Mouse (Mus musculus): ENCODE measurements at regions not wholly inside any gene's neighbourhood (a gene's known extent, or its start where the extent isn't known, plus 50 kb on each side); places are given as distances from the start of the nearest gene placed in this dataset.

DNA sequence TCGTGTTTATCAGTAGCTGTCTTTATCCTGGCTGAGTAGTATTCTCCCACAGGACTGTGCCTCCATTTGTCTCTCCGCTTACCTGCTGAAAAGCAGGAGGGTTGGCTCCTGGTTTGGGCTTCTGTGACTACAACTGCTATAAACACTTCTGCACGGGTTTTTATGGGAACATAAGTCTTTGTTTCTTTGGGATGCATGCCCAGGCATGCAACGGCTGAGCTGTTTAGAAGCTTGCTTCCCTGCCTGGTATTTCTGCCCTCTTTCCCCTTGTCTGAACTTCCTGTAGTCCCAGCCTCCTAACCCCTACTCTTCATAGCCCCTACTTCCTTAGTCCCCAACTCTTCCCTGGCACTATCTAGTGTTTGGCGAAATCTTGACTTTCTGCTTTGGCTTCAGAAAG lies 139.6 kb upstream of the Gm26897 start:
- 58% methylated on average over 5 of the region's 5 CpGs for WGBS
- Histone ChIP-seq H3K4me1 (replicated peaks; ENCODE audit: control insufficient read depth, insufficient read depth) (no peaks in the 10 kb centered on the region), H3K36me3 (ENCODE audit: control insufficient read depth, insufficient read depth, low read length) (no peaks in the 10 kb centered on the region), H3K4me3 (ENCODE audit: low read depth, low read length) (no peak overlapping the region), H3K27me3 (ENCODE audit: control insufficient read depth, insufficient read depth, low read length) (no peaks in the 10 kb centered on the region), H3K4me2 (replicated peaks; ENCODE audit: low read depth) (no peak overlapping the region), H3K27ac (replicated peaks) (no peak overlapping the region), H3K9me3 (ENCODE audit: control insufficient read depth, low read length) (no peaks in the 10 kb centered on the region), H3K9ac (ENCODE audit: low read length) (no peak overlapping the region)
- TF ChIP-seq EP300 (optimal IDR thresholded peaks at IDR 0.05) (no peak), CTCF (IDR thresholded peaks at IDR 0.05; ENCODE audit: low read depth) (no peak)
- ATAC-seq (ENCODE audit: low FRiP score, low TSS enrichment) (no peak), DNase-seq (ENCODE audit: low spot score) (no peak)

DNA sequence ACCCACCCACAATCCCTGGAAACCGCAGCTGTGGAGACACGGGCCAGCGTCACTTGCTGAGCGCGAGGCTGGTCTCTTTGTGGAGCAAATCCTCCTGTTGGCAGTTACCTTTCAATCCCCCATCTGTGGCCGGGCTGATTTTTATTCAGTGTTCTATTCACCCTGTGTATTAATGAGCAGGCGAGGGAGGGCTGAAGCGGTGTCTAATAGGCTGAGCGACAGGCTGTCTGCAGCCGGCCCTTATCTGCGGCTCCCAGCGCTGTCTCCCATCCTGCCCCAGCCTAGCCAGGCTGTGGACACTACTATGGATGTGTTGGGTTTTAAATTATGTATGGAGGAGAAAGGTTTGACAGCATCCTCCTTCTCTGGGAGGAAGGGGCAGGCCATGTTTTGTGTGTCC lies 138.3 kb upstream of the Gm26897 start:
- Histone ChIP-seq H3K9me3 (ENCODE audit: control insufficient read depth, low read length) (no peaks in the 10 kb centered on the region), H3K27me3 (ENCODE audit: control insufficient read depth, insufficient read depth, low read length) (no peaks in the 10 kb centered on the region), H3K27ac (replicated peaks) (no peak overlapping the region), H3K4me1 (replicated peaks; ENCODE audit: control insufficient read depth, insufficient read depth) (no peaks in the 10 kb centered on the region), H3K9ac (ENCODE audit: low read length) (no peak overlapping the region), H3K4me3 (ENCODE audit: low read depth, low read length) (no peak overlapping the region), H3K36me3 (ENCODE audit: control insufficient read depth, insufficient read depth, low read length) (no peaks in the 10 kb centered on the region), H3K4me2 (replicated peaks; ENCODE audit: low read depth) (no peak overlapping the region)
- no peak for TF ChIP-seq CTCF (IDR thresholded peaks at IDR 0.05; ENCODE audit: low read depth)
- TF ChIP-seq EP300 (optimal IDR thresholded peaks at IDR 0.05): no peak
- no peak for DNase-seq (ENCODE audit: low spot score)
- 57% methylated on average over 12 of the region's 12 CpGs for WGBS
- ATAC-seq (ENCODE audit: low FRiP score, low TSS enrichment): no peak

DNA sequence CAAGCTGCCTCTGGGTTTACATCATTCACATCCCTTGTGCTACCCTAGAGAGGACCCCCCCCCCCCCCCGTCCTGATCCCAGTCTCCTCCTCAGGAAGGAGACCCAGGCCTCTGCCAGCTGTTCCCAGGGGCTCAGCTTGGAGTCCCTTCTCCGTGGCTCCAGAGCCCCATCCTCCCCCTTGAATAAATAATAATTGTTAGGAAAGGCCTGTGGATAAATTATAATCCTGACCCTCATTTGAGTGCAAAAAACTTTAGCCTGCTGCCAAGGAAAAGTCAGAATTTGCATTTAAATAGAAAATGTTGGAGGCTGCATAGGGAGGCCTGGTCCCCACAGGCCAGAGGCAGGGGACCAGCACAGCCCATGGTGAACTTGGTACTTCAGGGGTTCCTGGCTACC lies 136.0 kb upstream of the Gm26897 start:
- no peak for TF ChIP-seq EP300 (optimal IDR thresholded peaks at IDR 0.05)
- TF ChIP-seq CTCF (IDR thresholded peaks at IDR 0.05; ENCODE audit: low read depth): no peak
- H3K27ac ChIP-seq (replicated peaks): no peak overlapping the region
- H3K4me3 ChIP-seq (ENCODE audit: low read depth, low read length): no peak overlapping the region
- H3K27me3 ChIP-seq (ENCODE audit: control insufficient read depth, insufficient read depth, low read length): no peaks in the 10 kb centered on the region
- no peaks in the 10 kb centered on the region for H3K4me1 ChIP-seq (replicated peaks; ENCODE audit: control insufficient read depth, insufficient read depth)
- no peaks in the 10 kb centered on the region for H3K36me3 ChIP-seq (ENCODE audit: control insufficient read depth, insufficient read depth, low read length)
- DNase-seq (ENCODE audit: low spot score) (no peak), ATAC-seq (ENCODE audit: low FRiP score, low TSS enrichment) (no peak)
- H3K9me3 ChIP-seq (ENCODE audit: control insufficient read depth, low read length): no peaks in the 10 kb centered on the region
- no peak overlapping the region for H3K4me2 ChIP-seq (replicated peaks; ENCODE audit: low read depth)
- 0 out of 2 replicates have a peak overlapping the region, but pooled peaks have one; percentile 18 for H3K9ac ChIP-seq (ENCODE audit: low read length)
- 33% methylated on average over 2 of the region's 2 CpGs for WGBS

DNA sequence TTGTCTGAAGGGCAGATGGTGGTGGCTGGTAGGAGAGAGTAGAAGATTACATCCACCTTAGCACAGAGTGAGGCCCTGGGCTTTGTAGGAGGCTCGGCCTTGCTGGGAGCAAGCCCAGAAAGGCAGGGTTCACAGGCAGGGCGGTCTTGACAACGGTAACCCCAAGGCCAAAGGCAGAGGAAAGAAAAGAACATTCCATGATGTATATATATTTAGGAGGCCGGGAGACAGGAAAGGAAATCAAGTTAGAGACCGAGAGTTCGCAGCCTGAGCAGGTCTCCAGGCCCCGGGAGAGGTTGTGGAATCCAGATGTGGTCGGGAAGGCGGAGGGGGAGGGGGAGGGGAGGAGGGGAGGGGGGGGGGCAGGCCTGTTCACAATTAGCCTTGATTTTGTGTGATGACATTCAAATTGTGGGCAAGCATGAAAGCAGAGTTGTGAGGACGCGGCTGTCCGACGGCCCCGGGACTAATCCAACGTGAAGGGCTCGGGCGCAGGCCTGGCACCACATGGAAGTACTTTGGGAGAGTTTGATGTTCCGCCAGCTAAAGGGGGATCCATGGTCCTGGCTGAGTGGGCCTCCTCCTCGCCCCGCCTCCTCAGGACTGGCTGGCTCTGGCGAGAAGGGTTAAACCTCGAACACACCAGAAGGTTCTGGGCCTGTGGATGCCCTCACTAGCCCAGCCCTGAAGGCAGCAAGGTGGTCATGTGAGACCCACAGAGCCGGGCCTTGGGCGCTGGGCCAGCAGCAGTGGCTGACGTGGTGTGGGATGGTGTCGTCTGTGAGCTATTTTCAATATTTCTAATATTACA lies 131.8 kb upstream of the Gm26897 start:
- WGBS: 64% methylated on average over 23 of the region's 26 CpGs
- Histone ChIP-seq H3K9ac (ENCODE audit: low read length) (no peak overlapping the region), H3K4me1 (replicated peaks; ENCODE audit: control insufficient read depth, insufficient read depth) (no peaks in the 10 kb centered on the region), H3K36me3 (ENCODE audit: control insufficient read depth, insufficient read depth, low read length) (no peaks in the 10 kb centered on the region), H3K27ac (replicated peaks) (no peak overlapping the region), H3K9me3 (ENCODE audit: control insufficient read depth, low read length) (no peaks in the 10 kb centered on the region), H3K4me2 (replicated peaks; ENCODE audit: low read depth) (no peak overlapping the region), H3K4me3 (ENCODE audit: low read depth, low read length) (no peak overlapping the region), H3K27me3 (ENCODE audit: control insufficient read depth, insufficient read depth, low read length) (no peaks in the 10 kb centered on the region)
- DNase-seq (ENCODE audit: low spot score) (no peak), ATAC-seq (ENCODE audit: low FRiP score, low TSS enrichment) (peak; percentile 27; the same call in 1 of the 2 replicates)
- TF ChIP-seq EP300 (optimal IDR thresholded peaks at IDR 0.05): no peak
- no peak for TF ChIP-seq CTCF (IDR thresholded peaks at IDR 0.05; ENCODE audit: low read depth)

DNA sequence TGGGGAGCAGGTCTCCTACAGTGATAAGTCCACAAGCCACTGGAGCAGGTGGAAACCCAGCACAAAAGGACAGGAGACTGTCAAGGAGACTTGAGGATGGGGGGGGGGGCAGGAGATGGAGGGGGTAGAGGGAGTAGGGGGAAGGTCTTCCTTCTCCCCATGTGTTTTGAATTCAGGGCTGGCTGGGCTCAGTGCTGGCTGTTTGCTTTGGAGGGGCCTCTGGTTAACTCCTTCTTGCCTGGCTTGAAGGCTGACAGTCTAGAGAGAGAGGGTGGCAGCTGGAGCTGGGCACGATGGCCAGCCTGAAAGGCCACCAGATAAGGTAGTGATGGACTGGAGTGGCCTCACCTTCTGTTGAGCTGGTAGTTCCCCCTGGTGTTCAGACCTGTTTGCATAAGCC lies 120.0 kb upstream of the Gm26897 start:
- Histone ChIP-seq H3K27me3 (ENCODE audit: control insufficient read depth, insufficient read depth, low read length) (no peaks in the 10 kb centered on the region), H3K4me3 (ENCODE audit: low read depth, low read length) (no peak overlapping the region), H3K27ac (replicated peaks) (no peak overlapping the region), H3K4me1 (replicated peaks; ENCODE audit: control insufficient read depth, insufficient read depth) (no peaks in the 10 kb centered on the region), H3K4me2 (replicated peaks; ENCODE audit: low read depth) (no peak overlapping the region), H3K9ac (ENCODE audit: low read length) (no peak overlapping the region), H3K36me3 (ENCODE audit: control insufficient read depth, insufficient read depth, low read length) (no peaks in the 10 kb centered on the region), H3K9me3 (ENCODE audit: control insufficient read depth, low read length) (no peaks in the 10 kb centered on the region)
- no peak for ATAC-seq (ENCODE audit: low FRiP score, low TSS enrichment)
- peak; percentile 23; the same call in 1 of the 2 replicates for TF ChIP-seq CTCF (IDR thresholded peaks at IDR 0.05; ENCODE audit: low read depth)
- TF ChIP-seq EP300 (optimal IDR thresholded peaks at IDR 0.05): no peak
- no peak for DNase-seq (ENCODE audit: low spot score)
- 36% methylated on average over 1 of the region's 1 CpGs for WGBS

DNA sequence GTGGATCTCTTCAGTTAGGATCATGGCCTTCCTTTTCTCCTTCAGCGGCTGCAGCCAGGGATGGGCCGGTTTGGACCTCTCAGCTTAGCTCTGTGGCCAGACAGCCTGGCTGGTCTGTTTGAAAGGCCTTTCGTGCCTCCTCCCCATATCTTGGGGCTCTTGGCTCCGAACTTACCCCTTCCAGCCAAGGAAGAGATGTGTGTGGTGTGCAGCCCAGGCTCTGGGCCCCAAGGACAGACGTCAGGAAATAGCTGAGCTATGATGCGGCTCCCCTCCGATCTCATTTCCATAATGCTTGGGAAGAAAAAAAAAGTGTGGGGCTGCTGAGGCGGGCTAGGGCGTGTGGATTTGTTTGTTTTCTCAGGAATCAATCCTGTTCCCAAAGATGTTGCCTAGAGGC lies 113.8 kb upstream of the Gm26897 start:
- H3K27me3 ChIP-seq (ENCODE audit: control insufficient read depth, insufficient read depth, low read length): no peaks in the 10 kb centered on the region
- H3K9ac ChIP-seq (ENCODE audit: low read length): no peak overlapping the region
- DNase-seq (ENCODE audit: low spot score) (peak; percentile 30), ATAC-seq (ENCODE audit: low FRiP score, low TSS enrichment) (peak; percentile 83)
- no peak overlapping the region for H3K4me3 ChIP-seq (ENCODE audit: low read depth, low read length)
- H3K4me2 ChIP-seq (replicated peaks; ENCODE audit: low read depth): no peak overlapping the region
- no peaks in the 10 kb centered on the region for H3K36me3 ChIP-seq (ENCODE audit: control insufficient read depth, insufficient read depth, low read length)
- H3K4me1 ChIP-seq (replicated peaks; ENCODE audit: control insufficient read depth, insufficient read depth): no peaks in the 10 kb centered on the region
- H3K27ac ChIP-seq (replicated peaks): peak overlapping the region; percentile 71
- WGBS: 17% methylated on average over 8 of the region's 9 CpGs
- H3K9me3 ChIP-seq (ENCODE audit: control insufficient read depth, low read length): no peaks in the 10 kb centered on the region
- TF ChIP-seq CTCF (IDR thresholded peaks at IDR 0.05; ENCODE audit: low read depth): no peak
- TF ChIP-seq EP300 (optimal IDR thresholded peaks at IDR 0.05): no peak

Measured in stomach, postnatal 0 days (tissue).